Mouse (Mus musculus): ENCODE data around the gene Rsl1d1. TPM values are rescaled to one million over a fixed set of nuclear protein-coding genes. Genes with fewer than 3 reads are reported as not detected.
A peak's percentile ranks its signal among the peaks of the same experiment; 100 is the strongest.

Rsl1d1 gene
- 193 and 202 TPM in 2 replicates for polyA plus RNA-seq (2014; fragmentation: Nextera tagmentation; extraction: Ambion mirVana)

DNA sequence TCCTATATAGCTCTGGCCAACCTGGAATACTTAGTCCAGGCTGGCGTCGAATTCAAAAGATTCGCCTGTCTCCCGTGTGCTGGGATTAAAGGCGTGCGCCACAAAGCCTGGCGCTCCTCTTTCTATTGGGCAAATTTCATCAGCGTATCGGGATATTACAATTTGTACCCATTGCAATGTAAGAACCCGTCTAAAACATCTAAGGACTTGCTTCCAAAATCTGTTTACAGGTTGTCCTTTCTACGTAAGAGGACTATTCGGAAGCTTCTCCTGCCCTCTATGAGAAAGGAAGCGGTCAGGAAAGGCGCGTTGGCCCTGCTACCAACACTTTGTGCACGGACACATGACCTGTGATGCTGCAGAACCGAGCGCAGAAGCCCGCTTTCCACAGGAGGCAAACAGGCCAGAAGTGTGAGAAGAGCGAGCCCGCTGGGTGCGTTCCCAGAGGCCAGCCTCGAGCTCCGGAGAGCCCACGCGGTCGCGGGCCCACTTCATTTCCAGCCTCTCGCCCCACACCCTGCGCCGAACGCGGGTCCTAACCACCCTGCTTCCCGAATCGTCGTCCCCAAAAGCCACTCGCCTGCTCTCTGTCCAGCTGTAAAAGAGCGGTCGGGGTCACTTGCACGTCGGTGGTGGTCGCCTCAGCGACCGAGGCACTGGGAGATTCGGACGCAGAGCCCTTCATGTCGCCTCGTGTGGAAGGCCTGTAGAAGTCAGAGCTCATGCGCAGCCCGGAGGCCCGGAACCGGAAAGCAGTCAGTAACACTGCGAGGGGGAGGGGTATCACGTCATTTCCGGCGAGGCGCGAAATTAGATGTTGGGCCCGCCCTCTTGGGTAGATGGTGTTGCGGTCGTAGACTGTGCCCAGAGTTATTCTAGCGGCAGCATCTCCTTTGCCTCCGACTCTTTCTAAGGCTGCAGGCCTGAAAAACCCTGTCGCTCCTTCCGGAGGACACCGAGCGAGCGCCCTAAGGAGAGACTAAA lies at the start of gene Rsl1d1:
TSS of gene Rsl1d1 (minus strand) at position 761 of the 984 bp plus-strand sequence.
- peak; percentile 98 for ATAC-seq (ENCODE audit: insufficient read depth)
- H3K36me3 ChIP-seq (ENCODE audit: insufficient read depth) = peaks cover 55% of the 10 kb centered on the region

DNA sequence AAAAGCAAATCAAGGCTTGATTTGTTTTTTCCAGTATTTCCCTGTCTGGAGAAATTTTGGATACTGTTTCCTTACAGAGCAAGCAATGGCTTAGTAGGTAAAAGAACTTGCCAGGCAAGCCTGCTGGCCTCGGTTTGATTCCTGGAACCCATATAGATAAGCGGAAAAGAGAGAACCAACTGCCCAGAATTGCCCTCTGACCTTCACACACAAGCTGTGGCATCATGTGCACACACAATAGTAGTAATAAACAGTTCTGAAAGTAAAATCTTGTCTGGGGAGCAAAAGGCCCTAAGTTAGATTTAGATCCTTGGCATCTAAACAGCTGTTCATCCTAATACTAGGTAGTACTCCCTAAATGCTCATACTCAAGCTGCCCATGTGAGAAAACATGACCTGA lies 44.7 kb upstream of the Rsl1d1 start:
- H3K4me2 ChIP-seq = no peak overlapping the region
- ATAC-seq (ENCODE audit: insufficient read depth) = no peak
- no peak for DNase-seq
- no peak overlapping the region for H3K27ac ChIP-seq (ENCODE audit: low read depth)
- H3K9me3 ChIP-seq (ENCODE audit: low read depth, low read length) = no peaks in the 10 kb centered on the region
- no peak for TF ChIP-seq CTCF (IDR thresholded peaks at IDR 0.05; ENCODE audit: low read depth)
- 62% methylated on average over 2 of the region's 2 CpGs for WGBS
- H3K27me3 ChIP-seq (ENCODE audit: insufficient read depth, low read length) = no peaks in the 10 kb centered on the region
- no peaks in the 10 kb centered on the region for H3K4me1 ChIP-seq (ENCODE audit: insufficient read depth)
- H3K36me3 ChIP-seq (ENCODE audit: insufficient read depth) = 0 out of 2 replicates have a peak, but pooled peaks cover 4% of the 10 kb centered on the region
- no peak overlapping the region for H3K9ac ChIP-seq
- H3K4me3 ChIP-seq (ENCODE audit: low read depth, low read length) = no peak overlapping the region

More for the DNA sequence above, at the start of gene Rsl1d1:
- Histone ChIP-seq H3K4me2 (peak within 1 kb of the TSS; percentile 88), H3K27ac (ENCODE audit: low read depth) (peak within 1 kb of the TSS; percentile 76), H3K9me3 (ENCODE audit: low read depth, low read length) (no peaks in the 10 kb centered on the region), H3K4me1 (ENCODE audit: insufficient read depth) (peaks cover 8% of the 10 kb centered on the region; the same call in 1 of the 2 replicates), H3K27me3 (ENCODE audit: insufficient read depth, low read length) (no peaks in the 10 kb centered on the region), H3K9ac (peak within 1 kb of the TSS; percentile 93), H3K4me3 (ENCODE audit: low read depth, low read length) (peak within 1 kb of the TSS; percentile 90)
- WGBS = under 1% methylated on average over 68 of the region's 68 CpGs
- TF ChIP-seq CTCF (IDR thresholded peaks at IDR 0.05; ENCODE audit: low read depth) = no peak
- DNase-seq = peak; percentile 99

GRCm38 (mm10) chr16:11245767-11246166 lies 42.6 kb upstream of the Rsl1d1 start:
- 0 out of 2 replicates have a peak, but pooled peaks cover 1% of the 10 kb centered on the region for H3K36me3 ChIP-seq (ENCODE audit: insufficient read depth)
- no peak overlapping the region for H3K9ac ChIP-seq
- TF ChIP-seq CTCF (IDR thresholded peaks at IDR 0.05; ENCODE audit: low read depth) = no peak

DNA sequence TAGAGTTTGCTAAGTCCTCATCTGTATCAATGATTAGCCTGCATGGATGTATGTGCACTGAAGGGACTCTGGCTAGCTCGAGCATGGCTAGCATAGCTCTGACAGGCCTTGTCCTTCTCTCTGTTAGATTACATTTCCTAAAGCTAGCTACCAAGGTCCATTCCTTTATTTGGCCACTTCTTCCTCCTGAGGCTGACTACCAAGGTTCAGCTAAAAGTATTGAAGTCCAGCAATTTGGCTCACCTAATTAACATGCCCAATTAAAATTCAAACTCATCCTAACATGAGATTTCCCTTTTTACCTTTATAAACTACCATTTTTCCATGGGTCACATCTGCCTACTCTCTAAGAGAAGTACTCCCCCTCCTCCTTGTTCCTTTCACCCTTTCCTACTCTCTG lies 39.3 kb upstream of the Rsl1d1 start:
- ATAC-seq (ENCODE audit: insufficient read depth) (no peak), DNase-seq (no peak)
- Histone ChIP-seq H3K9me3 (ENCODE audit: low read depth, low read length) (no peaks in the 10 kb centered on the region), H3K4me3 (ENCODE audit: low read depth, low read length) (no peak overlapping the region), H3K27me3 (ENCODE audit: insufficient read depth, low read length) (no peaks in the 10 kb centered on the region), H3K4me1 (ENCODE audit: insufficient read depth) (no peaks in the 10 kb centered on the region), H3K36me3 (ENCODE audit: insufficient read depth) (peaks cover 12% of the 10 kb centered on the region), H3K4me2 (no peak overlapping the region), H3K27ac (ENCODE audit: low read depth) (no peak overlapping the region), H3K9ac (no peak overlapping the region)
- no peak for TF ChIP-seq CTCF (IDR thresholded peaks at IDR 0.05; ENCODE audit: low read depth)
- 76% methylated on average over 1 of the region's 1 CpGs for WGBS

More at GRCm38 (mm10) chr16:11245767-11246166, 42.6 kb upstream of the Rsl1d1 start:
- Histone ChIP-seq H3K27ac (ENCODE audit: low read depth) (no peak overlapping the region), H3K9me3 (ENCODE audit: low read depth, low read length) (no peaks in the 10 kb centered on the region), H3K27me3 (ENCODE audit: insufficient read depth, low read length) (no peaks in the 10 kb centered on the region), H3K4me3 (ENCODE audit: low read depth, low read length) (no peak overlapping the region), H3K4me2 (no peak overlapping the region), H3K4me1 (ENCODE audit: insufficient read depth) (no peaks in the 10 kb centered on the region)
- ATAC-seq (ENCODE audit: insufficient read depth) (no peak), DNase-seq (no peak)
- 73% methylated on average over 9 of the region's 9 CpGs for WGBS

GRCm38 (mm10) chr16:11217801-11218200 lies 14.7 kb upstream of the Rsl1d1 start:
- DNase-seq (no peak), ATAC-seq (ENCODE audit: insufficient read depth) (no peak)
- Histone ChIP-seq H3K36me3 (ENCODE audit: insufficient read depth) (peaks cover 69% of the 10 kb centered on the region), H3K27ac (ENCODE audit: low read depth) (no peak overlapping the region), H3K9me3 (ENCODE audit: low read depth, low read length) (no peaks in the 10 kb centered on the region), H3K4me3 (ENCODE audit: low read depth, low read length) (no peak overlapping the region), H3K9ac (no peak overlapping the region), H3K4me1 (ENCODE audit: insufficient read depth) (no peaks in the 10 kb centered on the region), H3K27me3 (ENCODE audit: insufficient read depth, low read length) (no peaks in the 10 kb centered on the region), H3K4me2 (no peak overlapping the region)
- TF ChIP-seq CTCF (IDR thresholded peaks at IDR 0.05; ENCODE audit: low read depth) = no peak
- 73% methylated on average over 3 of the region's 3 CpGs for whole genome bisulfite sequencing

- H3K27ac ChIP-seq (ENCODE audit: low read depth) = peak overlapping the region; percentile 76
- TF ChIP-seq CTCF (IDR thresholded peaks at IDR 0.05; ENCODE audit: low read depth) = no peak
- H3K4me2 ChIP-seq = peak overlapping the region; percentile 88
- no peak for DNase-seq
- H3K4me1 ChIP-seq (ENCODE audit: insufficient read depth) = peaks cover 8% of the 10 kb centered on the region; the same call in 1 of the 2 replicates
- H3K9ac ChIP-seq = peak overlapping the region; percentile 93
- peak; percentile 52; the same call in 1 of the 2 replicates for ATAC-seq (ENCODE audit: insufficient read depth)
- H3K27me3 ChIP-seq (ENCODE audit: insufficient read depth, low read length) = no peaks in the 10 kb centered on the region
- peak overlapping the region; percentile 90 for H3K4me3 ChIP-seq (ENCODE audit: low read depth, low read length)
- H3K36me3 ChIP-seq (ENCODE audit: insufficient read depth) = peaks cover 53% of the 10 kb centered on the region
- WGBS = 4% methylated on average over 24 of the region's 24 CpGs
- no peaks in the 10 kb centered on the region for H3K9me3 ChIP-seq (ENCODE audit: low read depth, low read length)
Observed at GRCm38 (mm10) chr16:11203600-11204390, 664 bp upstream of the Rsl1d1 start.
